Mouse (Mus musculus) T-helper 1 cell (primary cell): ENCODE measurements around the gene Cdcp2.
"Not testable (repeated sequence)": the region's sequence is repeated elsewhere in the genome, so short reads cannot be mapped to it uniquely, and the experiment has no call there.

Experiments used
- in situ Hi-C: fragments of 300-600 bp; cut with MboI, MseI; formaldehyde crosslinking; loops from one replicate; pipeline ENCODE4 v1.15.1; 2025; ENCODE audit warnings: high pct_unique_total_duplicates

Cdcp2 gene

DNA sequence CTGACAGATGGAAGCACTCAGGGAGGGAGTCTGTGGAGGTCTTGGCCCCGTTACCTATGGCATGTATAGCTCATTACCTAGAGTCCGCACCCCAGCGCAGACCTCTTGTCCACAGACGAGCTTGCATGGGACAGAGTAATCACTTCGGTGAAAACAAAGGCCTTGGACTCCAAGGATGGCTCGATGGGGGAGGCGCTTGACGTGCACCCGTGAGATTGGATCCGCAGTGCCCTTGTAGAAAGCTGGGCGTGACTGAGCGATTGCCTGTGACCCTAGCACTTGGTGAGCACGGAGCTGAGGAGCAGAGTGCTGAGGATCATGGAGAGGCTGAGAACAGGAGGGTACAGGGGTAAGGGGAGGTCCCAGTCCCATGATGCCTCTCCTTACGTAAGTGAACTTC is 5.0 kb upstream of the Cdcp2 start:
- in situ Hi-C loops, result loop anchor here (5.0 kb wide), 1 partner anchor 79 kb away; no protein-coding TSS in a partner anchor

DNA sequence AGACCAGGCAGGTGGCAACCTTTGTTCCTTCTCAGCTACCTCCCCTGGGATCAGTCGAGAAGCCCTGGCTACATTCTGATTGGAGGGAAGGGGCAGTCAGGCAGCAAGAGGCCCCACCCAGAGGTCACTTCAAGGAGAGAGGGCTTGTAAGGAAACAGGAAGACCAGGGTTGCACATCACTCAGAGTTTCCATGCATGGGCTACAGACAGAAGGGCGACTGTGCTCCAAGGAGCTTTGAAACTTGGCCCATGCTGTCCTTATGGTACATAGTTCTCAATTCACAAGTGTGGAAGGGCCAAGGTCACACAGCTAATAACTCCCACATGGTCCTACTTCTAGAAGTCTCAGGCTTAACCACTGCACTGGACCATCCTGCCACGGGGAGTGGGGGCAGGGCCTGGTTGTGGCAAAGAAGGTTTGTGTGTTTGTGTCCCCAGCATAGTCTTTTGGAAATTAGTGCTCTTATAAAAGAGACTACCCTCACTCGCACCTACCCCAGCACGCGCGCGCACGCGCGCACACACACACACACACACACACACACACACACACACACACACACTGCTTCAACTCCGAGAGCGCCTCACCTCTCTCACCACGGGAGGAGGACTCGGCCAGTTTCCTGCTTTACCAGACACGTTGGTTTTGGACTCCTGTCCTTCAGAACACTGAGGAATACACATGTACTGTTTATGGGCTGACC is 2.1 kb upstream of the Cdcp2 start:
- in situ Hi-C loops, result loop anchor here (5.0 kb wide), 1 partner anchor 82 kb away; no protein-coding TSS in a partner anchor

DNA sequence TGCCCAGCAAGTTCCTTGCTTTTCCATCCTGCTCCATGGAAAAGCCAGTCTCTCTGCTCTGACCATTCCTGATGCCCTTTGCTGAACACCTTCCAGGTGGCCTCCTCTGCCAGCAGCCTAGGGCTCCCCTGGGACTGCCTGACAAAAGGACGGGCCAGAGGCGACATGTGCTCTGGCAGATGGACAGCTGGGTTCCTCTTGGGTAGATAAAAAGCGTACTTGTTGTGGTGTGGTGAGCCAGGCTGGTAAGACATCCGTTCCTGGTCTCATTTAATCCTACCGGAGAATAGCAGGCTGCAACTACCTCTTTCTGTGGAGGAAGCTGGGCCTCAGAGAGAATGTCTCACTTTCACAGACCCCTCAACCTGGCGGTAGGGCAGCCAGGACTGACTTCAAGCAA is 648 bp upstream of the Cdcp2 start:
- in situ Hi-C loops, result no loop called here

DNA sequence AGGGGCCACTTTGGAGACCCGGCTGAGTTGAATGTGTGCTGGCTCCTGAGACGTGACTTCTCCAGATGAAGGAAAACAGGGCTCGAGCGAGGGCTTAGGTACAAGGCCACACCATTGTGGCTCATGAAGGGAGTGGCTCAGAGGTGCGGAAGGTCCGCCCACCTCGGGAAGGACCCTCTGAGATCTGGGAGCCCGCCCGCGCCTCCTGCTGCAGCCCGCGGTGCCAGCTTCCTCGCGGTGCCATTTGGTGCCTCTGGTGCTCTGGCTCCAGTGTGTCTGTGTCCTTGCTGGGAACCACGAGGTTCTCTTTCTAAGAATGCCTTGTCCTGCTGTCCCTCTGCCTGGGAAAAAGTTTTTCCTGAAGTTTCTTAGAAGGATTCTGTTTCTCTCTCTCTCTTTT is 1.2 kb downstream of the Cdcp2 start:
- in situ Hi-C loops, result no loop called here

DNA sequence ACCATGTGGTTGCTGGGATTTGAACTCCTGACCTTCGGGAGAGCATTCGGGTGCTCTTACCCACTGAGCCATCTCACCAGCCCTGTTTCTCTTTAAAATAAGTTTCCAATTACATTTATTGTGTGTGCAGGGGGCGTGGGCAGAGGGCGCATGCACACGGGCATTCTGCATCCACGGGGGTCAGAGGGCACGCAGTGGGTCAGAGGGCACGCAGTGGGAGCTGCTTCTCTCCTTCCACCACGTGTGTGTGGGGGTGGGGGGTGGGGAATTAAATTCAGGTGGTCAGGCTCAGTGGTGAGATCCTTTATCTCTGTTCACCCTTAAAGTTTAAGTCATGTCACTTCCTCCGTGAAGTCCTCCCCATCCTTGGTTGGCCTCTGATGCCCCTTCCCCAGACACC is 1.7 kb downstream of the Cdcp2 start:
- in situ Hi-C loops, result no loop called here

- in situ Hi-C loops, result no loop called here
Measured at GRCm38 (mm10) chr4:107098791-107099525, 2.3 kb downstream of the Cdcp2 start.

GRCm38 (mm10) chr4:107102220-107102619 is 5.5 kb downstream of the Cdcp2 start:
- in situ Hi-C loops, result no loop called here

DNA sequence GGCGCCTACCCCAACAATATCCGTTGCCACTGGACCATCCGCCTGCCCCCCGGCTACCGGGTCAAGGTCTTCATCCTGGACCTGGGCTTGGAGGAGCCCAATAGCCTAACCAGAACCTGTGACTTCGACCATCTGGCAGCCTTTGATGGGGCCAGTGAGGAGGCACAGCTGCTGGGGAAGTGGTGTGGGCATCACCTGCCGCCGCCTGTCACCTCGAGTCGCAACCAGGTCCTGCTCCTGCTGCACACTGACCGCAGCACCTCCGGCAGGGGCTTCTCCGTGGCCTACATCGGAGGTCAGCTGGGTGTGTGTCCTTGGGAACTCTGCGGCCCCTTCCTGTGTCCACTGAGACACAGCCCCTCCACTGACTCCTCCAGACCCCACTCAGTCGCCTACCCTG is 10.1 kb downstream of the Cdcp2 start:
- in situ Hi-C loops, result no loop called here

GRCm38 (mm10) chr4:107108291-107108731 is 11.6 kb downstream of the Cdcp2 start:
- in situ Hi-C loops, result no loop called here

DNA sequence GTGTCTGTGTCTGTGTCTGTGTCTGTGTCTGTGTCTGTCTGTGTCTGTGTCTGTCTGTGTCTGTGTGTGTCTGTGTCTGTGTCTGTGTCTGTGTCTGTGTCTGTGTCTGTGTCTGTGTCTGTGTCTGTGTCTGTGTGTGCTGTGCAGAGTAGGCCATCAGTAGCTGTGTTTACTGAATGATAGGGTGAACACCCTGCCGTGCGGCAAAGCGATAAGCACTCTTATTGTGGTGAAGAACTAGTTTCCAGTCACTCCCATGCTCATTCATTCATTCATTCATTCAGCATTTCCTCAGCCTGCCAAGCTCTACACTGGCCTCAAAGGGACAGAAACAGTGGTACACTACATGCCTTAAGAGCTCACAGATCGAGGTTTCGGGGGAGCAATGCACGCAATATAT is 12.5 kb downstream of the Cdcp2 start:
- in situ Hi-C loops, result not testable (repeated sequence)

GRCm38 (mm10) chr4:107114278-107114677 is 17.6 kb downstream of the Cdcp2 start:
- in situ Hi-C loops, result no loop called here

- in situ Hi-C loops, result no loop called here
Measured at GRCm38 (mm10) chr4:107117741-107118385, 21.2 kb downstream of the Cdcp2 start.

GRCm38 (mm10) chr4:107119056-107119455 is 22.4 kb downstream of the Cdcp2 start:
- in situ Hi-C loops, result no loop called here

DNA sequence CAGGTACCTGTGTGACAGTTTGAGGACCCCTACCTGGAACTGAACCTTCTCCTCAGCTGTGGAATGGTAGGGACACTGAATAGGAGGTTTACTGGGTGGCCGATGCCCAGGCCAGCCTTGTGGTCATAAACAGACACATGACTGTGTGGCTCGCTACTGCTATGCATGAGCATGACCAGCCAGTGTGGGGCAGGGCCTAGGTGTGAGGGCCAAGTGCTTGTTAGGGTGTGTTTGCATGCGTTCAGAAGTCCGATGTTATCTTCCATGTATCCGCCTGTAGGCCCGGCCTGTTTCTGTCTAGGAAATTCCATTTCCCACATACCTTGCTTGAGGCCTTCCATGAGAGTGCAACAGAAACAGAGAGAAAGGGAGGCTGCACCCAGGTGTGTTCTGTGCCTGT is 24.0 kb downstream of the Cdcp2 start:
- in situ Hi-C loops, result no loop called here

GRCm38 (mm10) chr4:107121165-107121943 is 24.7 kb downstream of the Cdcp2 start:
- in situ Hi-C loops, result no loop called here

DNA sequence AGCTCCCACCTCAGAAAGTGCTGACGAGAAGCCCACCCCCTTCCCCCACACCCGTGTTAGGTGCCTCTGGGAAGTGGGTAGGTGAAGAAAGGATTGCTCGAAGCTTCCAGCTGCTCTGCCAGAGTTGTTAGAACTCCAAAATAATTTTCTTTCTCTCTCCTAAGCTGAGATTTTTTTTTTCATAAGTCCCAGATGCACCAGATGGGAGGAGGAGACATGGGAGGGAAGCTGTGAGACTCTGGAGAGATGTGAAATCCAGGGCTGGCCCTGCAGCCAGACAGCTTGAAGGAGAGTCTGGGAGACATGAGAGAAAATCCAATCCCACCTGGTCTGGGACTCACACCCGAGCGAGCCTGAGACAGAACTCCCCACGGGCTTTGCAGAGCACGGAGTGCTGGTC is 27.7 kb downstream of the Cdcp2 start:
- in situ Hi-C loops, result no loop called here

DNA sequence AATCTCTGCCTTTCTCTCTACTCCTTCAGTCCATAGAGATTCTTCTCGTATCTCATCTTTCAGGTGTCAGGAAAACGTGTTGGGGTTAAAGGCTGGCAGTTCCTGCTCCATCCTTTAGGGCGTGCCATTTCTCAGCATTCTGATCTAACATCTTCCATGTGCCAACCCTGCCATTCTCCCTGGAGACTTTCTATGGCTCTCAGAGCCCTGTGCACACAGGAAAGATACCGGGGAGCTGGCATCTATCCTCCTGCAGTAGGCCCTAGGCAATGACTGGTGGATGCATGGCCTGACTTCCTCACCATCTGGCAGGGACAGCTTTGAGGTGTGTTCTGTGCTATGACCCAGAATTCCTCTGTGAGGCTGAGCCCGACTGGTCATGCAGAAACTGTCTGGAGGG is 28.4 kb downstream of the Cdcp2 start:
- in situ Hi-C loops, result no loop called here

DNA sequence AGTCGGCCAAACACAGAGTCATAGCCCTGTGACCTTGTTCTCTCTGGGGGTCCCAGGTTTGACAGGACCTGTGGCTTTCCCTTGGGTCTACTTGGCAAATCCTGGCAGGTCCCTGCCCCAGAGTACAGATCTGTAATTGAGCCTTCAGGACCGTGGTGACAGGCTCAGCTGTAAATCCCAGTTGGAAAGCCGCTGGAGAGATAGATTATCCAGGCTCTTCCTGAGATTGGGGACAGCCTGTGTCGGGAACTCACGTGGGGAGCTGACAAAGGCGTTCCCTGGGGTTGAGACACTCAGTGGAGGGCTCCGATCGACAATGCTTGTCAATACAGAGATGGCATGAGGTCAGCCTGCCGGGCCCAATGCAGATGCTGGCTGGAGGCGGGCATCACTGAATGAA is 29.7 kb downstream of the Cdcp2 start:
- in situ Hi-C loops, result no loop called here

DNA sequence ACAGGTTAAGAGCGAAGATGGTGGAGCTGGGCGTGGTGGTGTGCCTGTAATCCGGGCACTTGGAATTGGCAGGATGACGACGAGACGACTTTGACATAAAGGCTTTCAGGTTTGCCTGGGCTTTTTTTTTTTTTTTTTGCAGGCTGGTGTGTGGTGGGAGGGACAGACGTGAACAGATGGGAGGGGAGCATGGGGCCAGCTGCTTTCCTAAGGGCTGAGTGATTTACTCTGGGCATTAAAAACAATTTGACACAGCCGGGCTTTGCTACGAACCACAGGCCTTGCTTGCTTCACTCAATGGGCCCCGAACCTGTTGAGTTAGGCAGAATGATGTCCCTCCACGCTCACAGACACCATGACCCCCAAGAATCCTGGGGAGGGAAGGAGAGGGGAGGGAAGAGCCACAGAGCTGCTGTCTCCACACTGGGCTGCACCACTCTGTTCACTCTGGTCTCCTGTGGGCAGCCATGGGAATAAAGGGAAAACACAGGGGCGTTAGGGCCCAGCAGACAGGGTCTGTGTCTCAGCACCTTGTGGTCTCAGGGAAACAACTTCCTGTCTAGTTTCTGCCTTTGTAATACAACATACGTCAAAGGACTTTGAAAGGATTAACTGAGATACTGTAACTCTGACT is 30.3 kb downstream of the Cdcp2 start:
- in situ Hi-C loops, result no loop called here

- in situ Hi-C loops, result no loop called here
Measured at GRCm38 (mm10) chr4:107127901-107128669, 31.4 kb downstream of the Cdcp2 start.

DNA sequence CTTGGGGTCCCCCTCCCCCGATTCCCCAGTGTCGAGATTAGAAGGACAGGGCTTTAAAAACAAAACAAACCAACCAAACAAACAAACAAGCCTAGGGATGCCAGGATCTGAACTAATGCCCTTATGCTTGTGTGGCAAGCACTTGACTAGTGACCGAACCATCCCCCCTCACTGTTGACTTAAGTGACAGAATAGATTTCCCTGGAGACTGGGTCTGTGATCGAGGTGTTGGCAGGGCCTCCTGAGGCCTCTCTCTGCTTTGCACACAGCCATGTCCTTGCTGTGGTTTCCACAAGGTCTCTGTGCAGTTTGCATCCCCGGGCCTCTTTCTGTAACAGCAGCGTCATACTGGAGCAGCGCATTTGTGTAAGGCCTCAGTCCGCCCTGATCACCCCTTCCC is 32.7 kb downstream of the Cdcp2 start:
- in situ Hi-C loops, result no loop called here
